Mouse (Mus musculus): ENCODE measurements around the gene Strap.

Gene Strap

DNA sequence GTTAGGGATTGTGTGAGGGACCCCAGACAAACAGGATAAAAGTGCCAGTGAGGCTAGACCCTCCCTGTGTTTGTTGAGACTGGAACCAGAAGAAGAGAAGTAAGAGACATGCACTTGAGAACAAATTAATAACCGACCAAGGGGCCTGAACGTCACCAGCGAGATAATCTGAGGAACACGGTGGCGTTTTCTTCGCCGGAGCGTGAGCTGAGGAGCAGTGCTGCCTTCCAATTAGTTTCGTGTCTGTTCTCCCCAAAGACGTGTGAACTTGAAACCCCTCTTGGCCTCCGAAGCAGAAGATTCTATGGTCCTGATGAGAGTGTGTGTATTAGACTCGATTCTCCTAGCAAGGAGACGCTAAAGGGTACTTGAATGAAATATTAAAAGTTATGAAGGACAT is 39.3 kb downstream of the Strap start:
- no peak for DNase-seq (ENCODE audit: low read depth, low spot score)

DNA sequence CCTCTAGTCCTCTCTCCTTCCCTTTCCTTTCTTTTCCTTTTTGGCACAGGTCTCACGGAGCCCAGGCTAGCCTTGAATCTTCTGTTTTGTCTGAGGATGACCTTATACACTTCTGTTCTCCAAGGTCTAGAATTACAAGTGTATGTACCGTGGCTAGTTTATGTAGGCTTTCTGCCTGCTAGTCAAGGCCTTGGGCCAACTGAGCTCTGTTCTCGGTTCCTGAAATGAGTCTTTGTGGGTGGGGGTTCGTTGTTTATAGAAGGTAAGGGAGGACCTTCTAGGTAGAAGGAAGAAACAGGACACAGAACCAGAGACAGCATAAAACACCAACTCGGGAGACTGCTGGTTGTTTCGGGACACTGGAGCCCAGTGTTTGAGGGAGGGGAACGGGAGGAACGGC is 40.3 kb downstream of the Strap start:
- no peak for DNase-seq (ENCODE audit: low read depth, low spot score)

DNA sequence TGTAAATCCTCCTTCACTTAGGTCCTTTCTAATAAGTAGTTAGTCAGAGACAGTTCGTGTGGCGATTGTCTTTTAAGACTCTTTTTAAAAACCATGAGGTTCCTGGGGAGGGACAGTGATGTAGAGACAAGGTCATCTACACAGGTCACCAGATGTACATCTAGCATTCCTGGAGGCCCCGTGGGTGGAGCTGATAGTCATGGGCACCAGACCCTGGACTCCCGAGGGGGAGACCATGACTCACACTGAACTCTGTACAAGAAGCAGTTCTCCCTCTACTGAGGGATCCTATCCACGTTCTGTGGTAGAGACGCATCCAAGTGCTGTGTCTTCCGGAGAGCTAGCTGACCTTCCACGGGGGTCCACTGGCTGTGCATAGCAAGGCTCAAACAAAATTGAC is 42.1 kb downstream of the Strap start:
- DNase-seq (ENCODE audit: low read depth, low spot score): no peak

DNA sequence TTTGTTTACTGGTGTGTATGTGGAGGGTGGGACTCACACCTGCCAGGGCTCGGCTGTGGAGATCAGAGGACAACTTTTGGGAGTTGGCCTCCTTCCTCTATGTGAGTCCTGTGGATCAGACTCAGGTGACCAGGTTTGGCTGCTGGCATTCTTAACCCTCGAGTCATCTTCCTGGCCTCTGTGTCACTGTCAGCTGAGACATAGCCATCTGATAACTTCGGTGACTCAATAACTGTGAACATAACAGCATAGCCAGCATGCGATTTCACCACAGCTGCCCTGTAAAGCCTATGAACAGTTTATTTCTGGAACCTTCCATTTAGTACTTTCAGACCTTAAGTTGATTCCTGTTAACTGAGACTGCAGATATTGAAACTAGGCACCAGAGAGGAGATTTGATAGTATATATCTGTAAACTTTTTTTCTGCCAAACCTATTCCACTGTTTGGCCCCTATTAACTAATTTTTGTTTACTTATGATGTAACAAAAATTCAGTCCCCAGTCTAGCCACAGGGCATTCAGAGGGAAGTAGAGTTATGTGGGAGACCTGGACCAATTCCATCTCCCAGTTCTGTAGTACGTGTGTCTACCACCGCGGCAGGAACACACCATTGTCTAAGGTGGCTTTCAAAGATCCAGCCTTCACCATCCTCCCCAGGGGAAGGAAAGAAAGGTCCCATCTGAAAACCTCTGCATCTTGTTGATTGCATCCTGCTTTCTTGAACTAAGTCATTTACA is 49.2 kb downstream of the Strap start:
- no peak for DNase-seq (ENCODE audit: low read depth, low spot score)

DNA sequence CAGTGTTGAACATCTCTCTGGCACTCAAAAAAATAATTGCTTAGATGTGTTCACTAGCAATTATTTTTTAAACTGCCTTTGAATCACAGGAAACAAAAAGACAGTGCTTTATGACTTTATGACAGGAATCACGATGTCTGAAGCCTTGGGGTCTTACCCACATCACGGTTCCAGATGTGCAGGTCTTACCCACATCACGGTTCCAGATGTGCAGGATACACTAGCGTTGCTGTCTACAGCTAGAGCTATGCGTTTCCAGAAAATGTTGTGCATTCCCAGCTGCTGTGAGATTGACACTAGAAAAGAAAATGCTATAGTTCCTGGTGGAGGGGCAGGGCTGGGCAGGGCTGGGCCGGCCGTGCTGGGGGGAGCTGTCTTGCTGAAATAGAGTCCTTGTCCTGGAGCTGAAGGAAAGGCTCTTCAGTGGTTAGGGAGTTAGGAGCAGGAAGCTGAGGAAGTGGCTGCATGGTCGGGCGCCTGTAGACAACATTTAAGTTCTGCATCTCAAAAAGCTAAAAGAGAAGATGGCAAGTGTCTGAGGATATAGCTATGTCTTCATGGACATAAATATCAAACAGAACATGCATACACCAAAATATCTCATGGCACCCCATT is 54.2 kb downstream of the Strap start:
- no peak for DNase-seq (ENCODE audit: low read depth, low spot score)

DNA sequence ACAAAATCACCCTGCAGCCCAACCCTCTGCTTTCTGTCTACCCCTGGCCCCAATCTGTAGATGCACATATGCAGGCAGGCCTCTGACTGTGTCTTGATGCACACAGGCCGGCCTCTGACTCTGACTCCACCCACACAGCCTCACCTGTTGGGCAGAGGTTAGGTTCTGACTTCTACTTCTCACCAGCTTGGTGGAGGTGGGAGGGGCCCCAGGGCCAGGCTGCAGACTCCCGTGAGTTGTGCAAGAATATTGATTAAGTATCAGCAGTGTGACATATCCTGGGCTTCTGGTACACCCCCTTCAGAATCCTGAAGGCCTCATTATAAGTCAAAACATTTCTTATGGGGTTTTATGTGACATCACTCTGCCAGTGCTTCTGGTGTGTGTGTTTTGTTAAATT is 54.8 kb downstream of the Strap start:
- DNase-seq (ENCODE audit: low read depth, low spot score): no peak

DNA sequence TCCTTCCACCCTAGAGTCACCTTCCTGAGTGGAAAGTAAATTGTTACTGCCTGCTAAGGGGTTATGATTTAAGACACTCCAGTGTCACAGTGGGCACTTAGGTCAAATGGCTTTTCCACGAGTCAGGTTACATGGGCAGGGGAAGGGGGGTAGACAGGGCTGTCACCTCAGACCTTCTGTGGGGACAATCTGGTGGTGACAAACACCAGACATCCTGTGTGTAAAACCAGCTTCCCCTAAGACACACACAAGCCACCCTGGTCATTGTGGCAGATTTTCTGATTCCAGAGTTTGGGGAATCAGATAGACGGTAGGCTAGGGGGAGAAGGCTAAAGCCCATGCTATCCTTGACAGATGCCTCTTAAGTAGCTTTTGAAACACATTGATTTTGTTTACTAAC is 60.6 kb downstream of the Strap start:
- no peak for DNase-seq (ENCODE audit: low read depth, low spot score)

DNA sequence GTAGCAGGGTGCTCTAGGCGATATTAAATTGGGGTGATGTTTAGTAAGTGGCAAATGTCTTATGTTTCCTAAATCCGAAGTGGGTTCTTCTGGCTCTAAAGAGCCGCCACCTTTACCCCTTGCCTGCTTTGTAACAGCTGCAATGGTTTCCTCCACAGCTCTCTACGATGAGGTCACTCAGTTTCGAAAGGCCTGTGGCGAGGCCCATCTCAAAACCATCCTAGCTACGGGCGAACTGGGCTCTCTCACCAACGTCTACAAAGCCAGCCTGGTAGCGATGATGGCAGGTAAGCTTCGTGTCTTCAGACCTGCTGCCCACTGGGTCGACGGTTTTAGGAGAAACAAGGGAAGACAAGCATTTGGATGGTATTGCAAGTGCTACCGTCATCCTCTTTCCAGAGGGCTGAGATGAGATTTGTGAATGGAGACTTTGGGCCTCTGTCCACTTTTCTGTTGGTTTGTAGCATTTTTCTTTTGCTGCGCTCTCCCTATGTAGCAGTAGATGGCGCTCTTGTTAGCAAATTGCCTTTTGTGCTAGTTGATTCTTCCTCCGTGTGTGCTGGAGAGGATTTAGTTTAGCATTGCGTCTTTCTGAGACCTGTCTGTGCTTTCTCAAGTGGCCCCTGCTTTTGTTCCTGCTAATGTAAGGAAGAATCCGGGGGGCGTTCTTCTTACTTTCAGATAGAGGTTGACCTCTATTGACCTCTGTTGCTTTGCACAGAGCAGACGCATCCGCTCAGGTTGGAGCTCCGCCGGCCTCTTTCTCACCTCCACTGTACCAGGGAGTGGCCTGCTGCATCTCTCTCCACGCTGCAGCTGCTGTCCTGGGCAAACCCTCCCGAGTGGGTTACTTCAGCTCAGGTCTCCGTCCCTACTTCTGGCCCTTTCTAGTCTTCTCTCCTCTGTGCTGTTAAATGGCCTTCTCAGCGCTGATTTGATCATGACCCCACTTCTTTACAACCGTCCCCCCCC is 62.0 kb downstream of the Strap start:
- peak; percentile 25 for DNase-seq (ENCODE audit: low read depth, low spot score)

DNA sequence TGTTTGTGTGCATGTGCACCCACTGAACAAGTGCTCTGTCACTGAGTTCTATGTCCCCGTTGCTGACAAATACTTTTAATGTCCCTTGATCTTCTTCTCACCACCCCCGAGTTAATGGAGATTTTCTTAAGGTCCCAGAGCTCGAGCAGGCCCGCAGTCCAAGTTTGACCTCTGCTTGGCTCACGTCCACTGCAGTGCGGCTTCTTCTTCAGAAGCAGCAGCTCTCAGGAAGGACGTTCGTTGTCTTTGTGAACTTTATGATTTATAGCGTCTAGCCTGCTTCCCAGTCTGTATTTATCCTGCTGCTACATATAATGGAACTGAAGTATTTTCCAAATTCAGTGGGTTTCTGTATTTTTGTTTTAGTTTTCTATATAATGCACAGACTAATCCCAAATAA is 64.4 kb downstream of the Strap start:
- no peak for DNase-seq (ENCODE audit: low read depth, low spot score)
